Mouse (Mus musculus): ENCODE measurements around the gene Nacc1.

DNA sequence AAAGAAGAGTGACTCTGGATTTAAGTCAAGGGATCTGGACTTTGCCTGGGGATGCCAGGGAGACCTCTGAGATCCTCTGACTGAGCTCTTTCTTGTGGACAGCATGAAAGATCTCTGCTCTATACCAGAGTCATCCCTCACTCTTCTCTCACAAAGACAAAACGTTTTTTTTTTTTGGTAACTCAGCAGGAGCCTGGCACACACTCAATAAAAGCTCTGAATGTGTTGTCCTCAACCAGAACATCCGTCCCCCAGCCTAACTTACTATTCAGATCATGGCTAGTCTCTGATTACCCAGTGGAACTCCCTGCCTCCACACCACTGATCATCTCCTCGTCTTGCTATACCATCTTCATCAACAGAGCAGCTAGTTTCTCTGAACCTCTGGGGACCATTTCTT is 3.1 kb downstream of the Nacc1 start:
- TF ChIP-seq CTCF (IDR thresholded peaks at IDR 0.05; ENCODE audit: extremely low read depth, insufficient read length, insufficient replicate concordance, low read depth, low read length): no peak
- no peak for TF ChIP-seq POLR2A (IDR thresholded peaks at IDR 0.05; ENCODE audit: low read depth, low read length)

Data from small intestine, adult 2 months (tissue).